Mouse (Mus musculus) hindbrain, embryonic 12.5 days (tissue): ENCODE measurements around the gene Fez1. TPM values are rescaled to one million over a fixed set of nuclear protein-coding genes. Genes with fewer than 3 reads are reported as not detected.

Experiments used
- ATAC-seq: fragments of 200-750 bp; cut with Nextera tagmentation; 2 replicates; pipeline ENCODE4 v1.8.0; 2017; ENCODE audit warnings: moderate TSS enrichment; ENCODE audit not compliant: low FRiP score
- H3K27ac ChIP-seq: fragments of 300-500 bp; sonication (generic); 2 replicates; pipeline ENCODE4 v1.5.1; 2016; ENCODE audit warnings: mild to moderate bottlenecking
- H3K27me3 ChIP-seq: fragments of 300-500 bp; sonication (generic); 2 replicates; pipeline ENCODE4 v1.6.1; 2016; ENCODE audit warnings: mild to moderate bottlenecking
- H3K36me3 ChIP-seq: fragments of 300-500 bp; sonication (generic); 2 replicates; pipeline ENCODE4 v1.6.1; 2016; ENCODE audit warnings: mild to moderate bottlenecking
- H3K4me1 ChIP-seq: fragments of 300-500 bp; sonication (generic); 2 replicates; pipeline ENCODE4 v1.6.1; 2016
- H3K4me2 ChIP-seq: fragments of 300-500 bp; sonication (generic); replicated peaks from 2 replicates; pipeline ENCODE4 v1.6.1; 2016; ENCODE audit warnings: mild to moderate bottlenecking
- H3K4me3 ChIP-seq: fragments of 300-500 bp; sonication (generic); 2 replicates; pipeline ENCODE4 v1.5.1; 2016; ENCODE audit warnings: mild to moderate bottlenecking
- H3K9ac ChIP-seq: fragments of 300-500 bp; sonication (generic); 2 replicates; pipeline ENCODE4 v1.6.1; 2016; ENCODE audit warnings: mild to moderate bottlenecking, moderate library complexity
- H3K9me3 ChIP-seq: fragments of 300-500 bp; sonication (generic); replicated peaks from 2 replicates; pipeline ENCODE4 v1.6.1; 2016; ENCODE audit warnings: mild to moderate bottlenecking
- WGBS: fragments of 180-500 bp; shearing (Covaris S2); methylation state at CpG from one replicate; pipeline ENCODE4 v1.1.7; 2016; 5-methylcytosine and 5-hydroxymethylcytosine counted together
- polyA plus RNA-seq: library from polyadenylated mRNA; unstranded; fragments of >200 nt; fragmentation: Nextera tagmentation; extraction: Ambion mirVana; gene quantifications from 2 replicates; pipeline ENCODE4 v1.2.1, GENCODE M21; 2016

Gene Fez1
- polyA plus RNA-seq, 1 experiment from 2014 or later: 386 TPM

DNA sequence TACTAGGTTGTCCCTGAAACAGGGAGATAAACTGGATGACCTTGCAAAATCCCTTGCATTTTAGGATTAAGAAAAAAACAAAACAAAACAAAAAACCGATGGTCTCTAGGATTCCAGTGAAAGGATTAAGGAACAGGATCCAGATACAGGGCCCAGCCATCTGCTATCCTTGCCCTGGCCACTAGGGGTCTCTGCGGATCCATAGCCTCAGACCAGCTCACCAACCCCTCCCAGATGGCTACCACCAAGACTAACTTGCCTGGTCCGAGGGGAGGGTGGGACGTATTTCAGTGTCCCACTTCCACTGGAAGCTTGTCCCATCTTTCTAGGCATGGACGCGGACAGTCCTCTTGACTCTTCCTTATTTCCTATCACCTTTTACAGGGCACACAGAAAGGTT lies 94.7 kb downstream of the Fez1 start:
- Histone ChIP-seq H3K27me3 (no peaks in the 10 kb centered on the region), H3K4me2 (no peak overlapping the region; the same call in 1 of the 2 replicates), H3K27ac (no peak overlapping the region), H3K4me1 (peaks cover 10% of the 10 kb centered on the region), H3K9me3 (no peaks in the 10 kb centered on the region), H3K36me3 (no peaks in the 10 kb centered on the region), H3K4me3 (no peak overlapping the region), H3K9ac (no peak overlapping the region)
- 5% methylated on average over 6 of the region's 6 CpGs for WGBS
- peak; percentile 54; the same call in 1 of the 2 replicates for ATAC-seq

DNA sequence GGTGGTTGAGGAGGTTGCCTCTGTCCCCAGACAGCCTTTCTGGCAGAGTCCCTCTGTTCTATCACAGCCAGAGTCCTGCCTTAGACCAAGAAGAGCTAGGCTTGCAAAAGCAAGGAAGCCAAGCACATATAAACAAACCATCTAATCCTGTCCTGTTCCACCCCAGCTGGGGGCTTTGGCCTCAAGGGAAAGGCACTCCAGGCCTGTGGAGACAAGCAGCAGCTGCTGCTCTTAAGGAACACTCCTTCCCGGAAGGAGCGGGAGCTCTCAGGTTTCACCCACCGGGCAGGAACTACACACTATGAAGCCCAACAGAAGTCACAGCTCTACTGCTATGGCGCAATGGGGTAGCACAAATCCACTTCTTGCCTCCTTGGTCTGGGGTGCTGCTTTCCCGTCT lies 95.3 kb downstream of the Fez1 start:
- Histone ChIP-seq H3K27ac (peak overlapping the region; percentile 23; the same call in 1 of the 2 replicates), H3K9ac (no peak overlapping the region), H3K4me3 (no peak overlapping the region), H3K4me2 (no peak overlapping the region), H3K27me3 (no peaks in the 10 kb centered on the region), H3K36me3 (no peaks in the 10 kb centered on the region), H3K4me1 (peaks cover 14% of the 10 kb centered on the region), H3K9me3 (no peaks in the 10 kb centered on the region)
- WGBS: 46% methylated on average over 5 of the region's 5 CpGs
- no peak for ATAC-seq

- Histone ChIP-seq H3K9ac (no peak overlapping the region), H3K27ac (no peak overlapping the region), H3K36me3 (no peaks in the 10 kb centered on the region), H3K9me3 (no peaks in the 10 kb centered on the region), H3K4me3 (no peak overlapping the region), H3K4me2 (no peak overlapping the region), H3K4me1 (peaks cover 14% of the 10 kb centered on the region), H3K27me3 (no peaks in the 10 kb centered on the region)
- ATAC-seq: no peak
- WGBS: 71% methylated on average over 3 of the region's 3 CpGs
Measured at GRCm38 (mm10) chr9:36918582-36918981, 96.9 kb downstream of the Fez1 start.

- no peaks in the 10 kb centered on the region for H3K36me3 ChIP-seq
- no peaks in the 10 kb centered on the region for H3K27me3 ChIP-seq
- 69% methylated on average over 4 of the region's 4 CpGs for WGBS
- no peak for ATAC-seq
- H3K9ac ChIP-seq: no peak overlapping the region
- H3K4me1 ChIP-seq: peaks cover 14% of the 10 kb centered on the region
- no peaks in the 10 kb centered on the region for H3K9me3 ChIP-seq
- no peak overlapping the region for H3K27ac ChIP-seq
- no peak overlapping the region for H3K4me3 ChIP-seq
- H3K4me2 ChIP-seq: no peak overlapping the region
Measured at GRCm38 (mm10) chr9:36919472-36919871, 97.8 kb downstream of the Fez1 start.

DNA sequence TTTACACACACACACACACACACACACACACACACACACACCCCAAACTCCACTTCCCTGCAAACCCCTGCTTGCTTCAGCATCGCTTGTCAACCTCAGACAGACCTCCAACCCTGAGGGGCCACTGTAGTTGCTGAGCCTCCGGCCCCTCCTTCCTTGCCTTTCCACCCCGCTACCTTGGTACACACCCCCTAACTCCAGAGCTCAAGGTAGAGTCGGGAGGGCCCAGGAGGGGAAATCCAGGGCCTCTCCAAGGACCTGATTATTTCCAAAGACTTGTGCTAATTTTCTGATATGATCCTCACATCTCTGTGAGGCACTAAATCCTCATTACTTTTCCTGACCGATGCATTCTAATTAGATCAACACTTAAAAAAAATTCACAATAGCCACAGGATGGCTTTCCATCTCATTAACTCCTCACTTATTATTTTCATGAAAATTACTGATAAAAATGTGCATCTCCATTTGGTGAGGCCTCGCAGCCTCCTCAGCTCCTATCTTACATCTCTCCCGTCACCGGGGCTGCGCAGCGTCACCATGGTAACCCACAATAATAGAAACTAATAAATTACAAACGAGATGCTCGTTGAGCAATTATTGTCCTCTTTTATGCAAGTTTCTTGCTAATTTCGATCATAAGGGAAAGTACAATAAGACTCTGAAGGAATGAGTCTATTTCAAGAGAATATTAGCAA lies 100.2 kb downstream of the Fez1 start:
- no peak overlapping the region for H3K9ac ChIP-seq
- no peak overlapping the region for H3K4me3 ChIP-seq
- H3K9me3 ChIP-seq: no peaks in the 10 kb centered on the region
- WGBS: 52% methylated on average over 13 of the region's 13 CpGs
- peaks cover 9% of the 10 kb centered on the region for H3K4me1 ChIP-seq
- ATAC-seq: peak; percentile 62
- H3K27me3 ChIP-seq: no peaks in the 10 kb centered on the region
- H3K27ac ChIP-seq: peak overlapping the region; percentile 36; the same call in 1 of the 2 replicates
- H3K36me3 ChIP-seq: no peaks in the 10 kb centered on the region
- H3K4me2 ChIP-seq: no peak overlapping the region

- ATAC-seq: no peak
- Histone ChIP-seq H3K4me3 (no peak overlapping the region), H3K4me2 (no peak overlapping the region), H3K27ac (no peak overlapping the region), H3K36me3 (no peaks in the 10 kb centered on the region), H3K9ac (no peak overlapping the region), H3K9me3 (no peaks in the 10 kb centered on the region), H3K27me3 (no peaks in the 10 kb centered on the region), H3K4me1 (peaks cover 5% of the 10 kb centered on the region)
- WGBS: 89% methylated on average over 5 of the region's 5 CpGs
Measured at GRCm38 (mm10) chr9:36923753-36924152, 102.1 kb downstream of the Fez1 start.

Other genes with a start within 250 kb of the Fez1 start
- gene Gm17689, start 239.2 kb upstream of the Fez1 start, polyA plus RNA-seq: not detected in 2 replicates
- not detected in 2 replicates for gene A630095E13Rik, start 178.5 kb upstream of the Fez1 start, polyA plus RNA-seq
- not detected in 2 replicates for gene Acrv1, start 128.6 kb upstream of the Fez1 start, polyA plus RNA-seq
- 24.7 and 33.8 TPM in 2 replicates for gene Chek1, start 94.8 kb upstream of the Fez1 start, polyA plus RNA-seq
- gene Stt3a, start 54.2 kb upstream of the Fez1 start, polyA plus RNA-seq: 167 and 174 TPM in 2 replicates
- 119 TPM in 2 replicates for gene Ei24, start 24.5 kb upstream of the Fez1 start, polyA plus RNA-seq